Mouse (Mus musculus) CH12F3 (cell line): ENCODE results near the gene Pde4dip.

Experiments
- in situ Hi-C: fragments of 300-500 bp; cut with MboI; formaldehyde crosslinking; loops from 2 replicates; pipeline ENCODE4 v1.14.3; 2020; ENCODE audit warnings: low sequenced_read_pairs

Gene Pde4dip

GRCm38 (mm10) chr3:97659746-97660145 is 228.8 kb downstream of the Pde4dip start:
- in situ Hi-C loops = no loop called here

- in situ Hi-C loops = no loop called here
Measured at GRCm38 (mm10) chr3:97658426-97659193, 229.9 kb downstream of the Pde4dip start.

- in situ Hi-C loops = no loop called here
Measured at GRCm38 (mm10) chr3:97657655-97658411, 230.7 kb downstream of the Pde4dip start, which contains the start of gene Prkab2. TSS of gene Prkab2 (plus strand) at chr3:97658193.

- in situ Hi-C loops = no loop called here
Measured at GRCm38 (mm10) chr3:97654901-97655300, 233.6 kb downstream of the Pde4dip start.

GRCm38 (mm10) chr3:97653781-97654180 is 234.7 kb downstream of the Pde4dip start:
- in situ Hi-C loops = no loop called here

GRCm38 (mm10) chr3:97651604-97652003 is 236.9 kb downstream of the Pde4dip start:
- in situ Hi-C loops = no loop called here

GRCm38 (mm10) chr3:97649469-97649868 is 239.0 kb downstream of the Pde4dip start:
- in situ Hi-C loops = no loop called here

GRCm38 (mm10) chr3:97649022-97649421 is 239.5 kb downstream of the Pde4dip start:
- in situ Hi-C loops = no loop called here

- in situ Hi-C loops = no loop called here
Measured at GRCm38 (mm10) chr3:97648518-97648917, 240.0 kb downstream of the Pde4dip start.

- in situ Hi-C loops = no loop called here
Measured at GRCm38 (mm10) chr3:97642001-97642400, 246.5 kb downstream of the Pde4dip start.

- in situ Hi-C loops = no loop called here
Measured at GRCm38 (mm10) chr3:97641396-97641795, 247.1 kb downstream of the Pde4dip start.
